Mouse (Mus musculus): Measurements from ENCODE around the gene Hist1h2bh.

Hist1h2bh gene

GRCm38 (mm10) chr13:23530901-23531875, 12.0 kb downstream of the Hist1h2bh start, which contains the start of gene Hist1h4h:
Gene Hist1h4h, plus strand, starts transcription at chr13:23531050.
- DNase-seq (ENCODE audit: low spot score), result peak; percentile 77

- no peak for DNase-seq (ENCODE audit: low spot score)
Observed at GRCm38 (mm10) chr13:23530181-23530900, 12.9 kb downstream of the Hist1h2bh start.

- DNase-seq (ENCODE audit: low spot score), result no peak
Observed at GRCm38 (mm10) chr13:23529480-23530165, 13.6 kb downstream of the Hist1h2bh start.

- no peak for DNase-seq (ENCODE audit: low spot score)
Observed at GRCm38 (mm10) chr13:23529005-23529404, 14.2 kb downstream of the Hist1h2bh start.

GRCm38 (mm10) chr13:23526312-23526711, 16.9 kb downstream of the Hist1h2bh start:
- DNase-seq (ENCODE audit: low spot score), result peak; percentile 70

DNA sequence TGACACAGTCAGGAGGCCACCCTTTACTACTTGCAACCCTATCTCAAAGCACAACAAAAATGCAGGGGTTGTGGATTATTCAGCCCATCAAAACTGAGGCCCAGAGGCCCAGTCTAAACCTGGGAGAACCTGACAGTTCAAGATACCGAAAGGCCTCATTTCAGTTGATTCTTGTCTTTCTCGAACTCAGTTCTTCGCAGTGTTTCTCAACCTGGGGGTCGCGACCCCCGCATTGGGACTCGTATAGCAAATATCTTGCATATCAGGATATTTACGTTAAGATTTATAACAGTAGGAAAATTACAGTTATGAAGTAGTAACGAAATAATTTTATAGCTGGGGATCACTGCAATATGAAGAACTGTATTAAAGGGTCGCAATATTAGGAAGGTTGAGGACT, 17.3 kb downstream of the Hist1h2bh start:
- DNase-seq (ENCODE audit: low spot score), result no peak

DNA sequence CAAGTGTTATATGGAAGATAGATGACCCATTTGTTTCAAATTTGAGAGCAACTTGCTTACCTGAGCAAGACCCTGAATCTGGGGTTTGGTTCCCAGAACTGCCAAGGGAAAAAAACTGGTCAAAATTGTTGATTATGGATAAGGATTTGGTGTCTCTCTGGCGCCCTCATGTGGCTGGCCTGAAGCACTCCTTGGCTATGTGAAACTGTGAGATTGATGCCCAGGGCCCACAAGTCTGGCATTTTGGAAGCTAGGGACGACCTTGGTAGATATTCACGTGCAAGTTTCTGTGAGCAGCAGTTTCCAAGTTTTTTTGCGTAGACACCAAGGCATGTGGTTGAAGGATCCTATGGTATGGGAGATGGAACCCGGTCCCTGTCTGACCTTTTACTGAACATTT, 18.5 kb downstream of the Hist1h2bh start:
- DNase-seq (ENCODE audit: low spot score), result no peak

DNA sequence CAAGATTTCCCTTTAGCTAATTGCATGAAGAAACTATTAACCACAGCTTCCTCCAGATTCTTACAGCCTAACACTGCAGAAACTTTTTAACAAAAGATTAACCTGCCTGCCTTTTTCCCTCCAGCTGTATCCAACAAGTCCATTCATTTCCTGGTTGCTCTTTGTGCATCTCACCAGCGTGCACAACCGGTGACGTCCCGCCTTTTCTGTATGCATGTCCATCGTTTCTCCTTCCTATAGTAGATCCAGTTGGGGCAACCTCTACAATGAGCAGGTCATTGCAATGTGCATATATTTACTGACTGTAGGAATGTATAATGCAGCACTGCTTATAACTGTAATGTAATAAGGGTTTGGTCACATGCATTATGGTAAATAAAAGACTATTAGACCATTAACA, 19.2 kb downstream of the Hist1h2bh start:
- no peak for DNase-seq (ENCODE audit: low spot score)

GRCm38 (mm10) chr13:23521703-23522102, 21.5 kb downstream of the Hist1h2bh start:
- no peak for DNase-seq (ENCODE audit: low spot score)

DNA sequence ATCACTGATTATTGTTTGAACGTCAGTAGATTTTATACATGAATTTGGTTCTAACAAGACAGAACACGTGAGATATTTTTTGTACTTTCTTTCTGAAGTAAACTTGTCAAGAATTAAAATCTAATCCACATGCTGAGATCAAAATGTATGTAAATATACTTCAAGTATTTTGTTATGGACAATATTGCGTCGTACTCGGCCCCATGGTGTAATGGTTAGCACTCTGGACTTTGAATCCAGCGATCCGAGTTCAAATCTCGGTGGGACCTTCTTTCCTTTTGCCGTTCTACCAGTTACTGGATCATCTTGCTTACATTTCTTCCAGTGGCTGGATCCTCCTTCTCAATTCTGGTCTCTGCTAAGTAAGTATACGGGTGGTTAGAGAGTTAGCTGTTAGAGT, 23.8 kb downstream of the Hist1h2bh start:
- DNase-seq (ENCODE audit: low spot score), result no peak

GRCm38 (mm10) chr13:23518885-23519284, 24.3 kb downstream of the Hist1h2bh start:
- DNase-seq (ENCODE audit: low spot score), result no peak

GRCm38 (mm10) chr13:23518295-23518603, 24.9 kb downstream of the Hist1h2bh start:
- DNase-seq (ENCODE audit: low spot score), result no peak

- peak; percentile 48 for DNase-seq (ENCODE audit: low spot score)
Observed at GRCm38 (mm10) chr13:23517603-23518294, 25.4 kb downstream of the Hist1h2bh start.

DNA sequence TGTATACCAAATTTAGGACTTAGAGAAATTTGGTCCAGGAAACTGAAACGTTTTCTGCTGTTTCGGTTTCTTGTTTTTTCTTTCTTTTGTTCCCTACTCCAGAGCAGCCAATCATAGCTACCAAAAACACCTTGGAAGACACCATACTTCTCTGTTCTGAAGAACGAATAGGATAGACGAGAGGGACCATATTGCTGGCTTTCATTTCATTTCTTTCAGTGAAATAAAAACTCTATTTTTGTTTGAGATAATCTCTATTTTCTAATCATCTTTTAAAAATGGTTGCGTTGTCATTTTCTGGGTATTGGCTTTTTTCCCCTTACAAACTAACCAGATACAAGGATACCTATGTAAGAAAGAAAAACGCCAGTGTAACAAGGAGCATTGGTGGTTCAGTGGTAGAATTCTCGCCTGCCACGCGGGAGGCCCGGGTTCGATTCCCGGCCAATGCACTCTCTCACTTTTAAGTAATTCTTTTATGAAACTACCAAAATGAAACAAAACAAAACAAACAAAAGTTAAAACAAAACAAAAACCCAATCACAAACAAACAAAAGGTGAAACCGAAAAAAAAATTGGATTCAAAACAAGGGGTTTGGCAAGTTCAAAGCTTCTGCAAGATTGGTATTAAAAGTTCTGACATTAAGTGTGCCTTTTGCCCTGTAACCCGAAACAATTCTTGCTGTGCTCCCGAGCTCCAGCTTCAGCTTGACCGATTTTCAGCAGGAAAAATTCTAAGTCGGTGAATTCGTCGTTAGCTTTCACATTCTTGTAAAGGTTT, 26.2 kb downstream of the Hist1h2bh start:
- DNase-seq (ENCODE audit: low spot score), result no peak

DNA sequence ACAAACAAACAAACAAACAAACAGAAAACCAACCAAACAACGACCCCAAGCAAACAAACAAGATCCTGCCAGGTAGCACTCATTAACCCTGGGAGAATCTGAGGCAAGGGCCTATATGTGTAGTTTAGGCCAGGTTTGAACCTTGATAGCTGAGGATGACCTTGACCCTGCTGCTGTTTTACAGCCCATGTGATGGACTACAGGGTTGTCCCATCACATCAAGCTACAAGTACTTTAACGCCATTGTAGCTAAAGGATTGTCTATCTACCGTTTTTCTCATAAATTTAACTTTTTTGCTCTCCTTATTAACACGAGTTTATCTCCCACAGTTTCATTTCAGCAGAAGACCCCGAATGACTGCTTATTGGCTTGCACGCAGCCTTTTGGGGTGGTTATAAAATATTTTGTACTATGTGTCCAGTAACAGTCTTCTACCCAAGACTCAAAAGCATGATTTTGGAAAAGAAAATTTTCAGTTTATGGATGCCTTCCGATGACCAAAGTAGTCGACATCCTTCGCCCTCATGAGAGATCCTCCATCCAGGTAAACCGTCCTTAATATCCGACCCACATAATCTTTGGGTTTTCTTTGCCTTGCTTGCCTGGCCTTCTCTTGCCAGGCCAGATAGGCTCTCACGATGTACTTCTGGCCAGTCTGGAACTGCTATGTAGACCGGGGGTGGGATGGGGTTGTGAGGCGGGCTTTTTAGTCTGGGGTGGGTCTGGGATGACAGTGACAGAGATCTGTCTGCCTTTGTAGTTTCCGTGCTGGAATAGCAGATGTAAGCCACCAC, 27.2 kb downstream of the Hist1h2bh start:
- DNase-seq (ENCODE audit: low spot score), result no peak

- no peak for DNase-seq (ENCODE audit: low spot score)
Observed at GRCm38 (mm10) chr13:23515281-23515680, 27.9 kb downstream of the Hist1h2bh start.

- no peak for DNase-seq (ENCODE audit: low spot score)
Observed at GRCm38 (mm10) chr13:23513517-23513916, 29.7 kb downstream of the Hist1h2bh start.

GRCm38 (mm10) chr13:23510127-23510526, 33.1 kb downstream of the Hist1h2bh start:
- no peak for DNase-seq (ENCODE audit: low spot score)

DNA sequence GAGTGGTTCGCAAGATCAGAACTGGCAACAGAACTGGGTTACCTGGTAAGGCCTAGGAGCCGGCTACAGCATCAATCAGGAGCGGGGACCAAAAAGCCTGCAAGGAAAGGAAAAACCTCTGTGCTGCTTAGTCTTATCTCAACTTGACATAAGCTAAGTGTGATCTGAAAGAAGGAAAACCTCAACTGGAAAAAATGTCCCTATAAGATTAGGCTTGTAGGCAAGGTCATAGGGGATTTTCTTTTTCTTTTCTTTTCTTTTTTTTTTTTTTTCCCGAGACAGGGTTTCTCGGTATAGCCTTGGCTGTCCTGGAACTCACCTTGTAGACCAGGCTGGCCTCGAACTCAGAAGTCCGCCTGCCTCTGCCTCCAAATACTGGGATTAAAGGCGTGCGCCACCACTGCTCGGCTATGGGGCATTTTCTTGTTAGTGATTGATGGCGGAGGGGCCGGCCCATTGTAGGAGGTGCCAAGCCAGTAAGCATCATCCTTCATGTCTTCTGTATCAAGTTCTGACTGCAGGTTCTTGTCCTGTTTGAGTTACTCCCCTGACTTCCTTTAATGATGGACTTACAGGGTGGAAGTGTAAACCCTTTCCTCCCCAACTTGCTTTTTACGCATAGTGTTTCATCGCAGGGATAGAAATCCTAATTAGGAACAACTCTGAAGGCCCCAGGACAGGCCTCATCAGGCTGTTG, 36.2 kb downstream of the Hist1h2bh start:
- DNase-seq (ENCODE audit: low spot score), result no peak

GRCm38 (mm10) chr13:23506351-23506750, 36.8 kb downstream of the Hist1h2bh start:
- no peak for DNase-seq (ENCODE audit: low spot score)
